Mouse (Mus musculus): Measurements from ENCODE around the gene Rftn2.

Rftn2 gene

GRCm38 (mm10) chr1:55210202-55210965 is 16.2 kb downstream of the Rftn2 start:
- DNase-seq: peak; percentile 40

GRCm38 (mm10) chr1:55208500-55209140 is 18.0 kb downstream of the Rftn2 start:
- DNase-seq: no peak

GRCm38 (mm10) chr1:55207561-55207960 is 19.0 kb downstream of the Rftn2 start:
- no peak for DNase-seq

- no peak for DNase-seq
Measured at GRCm38 (mm10) chr1:55205808-55206327, 20.7 kb downstream of the Rftn2 start.

- no peak for DNase-seq
Measured at GRCm38 (mm10) chr1:55201850-55202752, 24.5 kb downstream of the Rftn2 start.

- DNase-seq: peak; percentile 73
Measured at GRCm38 (mm10) chr1:55198719-55199118, 27.9 kb downstream of the Rftn2 start.

GRCm38 (mm10) chr1:55196327-55197003 is 30.1 kb downstream of the Rftn2 start:
- no peak for DNase-seq

GRCm38 (mm10) chr1:55195021-55195420 is 31.6 kb downstream of the Rftn2 start:
- DNase-seq: no peak

GRCm38 (mm10) chr1:55194064-55194915 is 32.3 kb downstream of the Rftn2 start:
- DNase-seq: no peak

- DNase-seq: peak; percentile 30
Measured at GRCm38 (mm10) chr1:55193316-55193715, 33.3 kb downstream of the Rftn2 start.

GRCm38 (mm10) chr1:55192824-55193223 is 33.8 kb downstream of the Rftn2 start:
- peak; percentile 46 for DNase-seq

- DNase-seq: no peak
Measured at GRCm38 (mm10) chr1:55192015-55192414, 34.6 kb downstream of the Rftn2 start.

- DNase-seq: no peak
Measured at GRCm38 (mm10) chr1:55186592-55187210, 39.9 kb downstream of the Rftn2 start.

- no peak for DNase-seq
Measured at GRCm38 (mm10) chr1:55185718-55186117, 40.9 kb downstream of the Rftn2 start.

GRCm38 (mm10) chr1:55182392-55182791 is 44.2 kb downstream of the Rftn2 start:
- DNase-seq: no peak

- DNase-seq: no peak
Measured at GRCm38 (mm10) chr1:55179917-55180566, 46.5 kb downstream of the Rftn2 start.

GRCm38 (mm10) chr1:55174558-55175034 is 52.0 kb downstream of the Rftn2 start:
- DNase-seq: no peak

- no peak for DNase-seq
Measured at GRCm38 (mm10) chr1:55173720-55174557, 52.6 kb downstream of the Rftn2 start.
